Mouse (Mus musculus): ENCODE measurements around the gene Maco1. TPM values are rescaled to one million over a fixed set of nuclear protein-coding genes. Genes with fewer than 3 reads are reported as not detected.

The Maco1 gene
- total RNA-seq, 2 experiments from 2014 or later, result 15.1 to 20.4 TPM

DNA sequence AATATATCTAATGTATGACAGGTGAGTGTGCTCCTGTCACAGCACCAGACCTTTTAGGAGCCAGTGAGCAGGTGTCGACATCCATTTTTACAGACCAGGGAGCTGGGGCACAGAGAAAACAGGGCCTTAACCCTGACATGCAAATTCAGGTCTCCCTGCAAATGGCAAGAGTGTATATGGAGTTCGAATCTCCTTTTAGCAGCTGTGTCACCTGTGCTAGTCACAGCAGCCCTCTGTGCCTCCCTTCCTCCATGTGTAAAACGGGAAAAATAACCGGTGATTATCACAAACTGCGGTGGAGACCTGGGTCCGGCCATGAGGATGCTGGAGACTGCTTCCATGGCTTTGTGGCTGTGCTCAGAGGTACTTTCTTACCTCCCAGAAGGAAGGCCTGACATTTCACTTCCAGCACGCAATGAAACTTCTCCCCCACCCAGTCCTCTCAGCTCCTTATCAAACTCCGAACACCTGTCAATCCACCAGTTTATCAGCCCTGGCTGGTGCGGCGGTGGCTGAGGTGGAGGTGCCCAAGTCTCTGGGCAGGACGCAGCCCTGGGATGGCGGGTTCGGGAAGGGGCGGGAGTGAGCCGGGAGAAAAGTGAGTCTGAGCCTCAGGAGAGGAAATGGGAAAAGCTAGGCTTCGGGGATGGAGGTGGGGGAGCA is 16.1 kb upstream of the Maco1 start:
- Histone ChIP-seq H3K4me3 (no peak overlapping the region), H3K27ac (no peak overlapping the region)
- TF ChIP-seq CTCF (IDR thresholded peaks at IDR 0.05), result no peak
- DNase-seq, result no peak
- intact Hi-C loops (cut with DNase I), result no loop called here

DNA sequence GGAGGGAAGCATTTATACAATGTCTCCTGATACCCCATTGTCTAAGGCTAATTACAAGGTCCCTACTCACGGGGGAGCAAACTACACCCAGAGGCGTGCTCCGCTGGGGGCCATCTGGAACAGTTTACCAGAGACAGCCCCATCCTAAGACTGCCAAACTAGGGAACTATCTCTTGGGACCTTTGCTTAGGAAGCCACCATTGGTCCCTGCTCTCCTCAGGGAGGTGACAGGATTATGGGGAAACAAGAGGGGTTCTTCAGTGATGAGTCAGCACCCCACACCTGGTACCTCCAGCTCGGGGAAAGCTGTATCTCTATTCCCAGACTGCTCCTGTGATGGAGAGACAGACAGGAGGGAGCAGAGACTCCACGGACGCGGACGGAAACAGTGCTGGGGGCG is 15.3 kb upstream of the Maco1 start:
- TF ChIP-seq CTCF (IDR thresholded peaks at IDR 0.05), result no peak
- Histone ChIP-seq H3K4me3 (no peak overlapping the region), H3K27ac (no peak overlapping the region)
- intact Hi-C loops (cut with DNase I), result no loop called here
- no peak for DNase-seq

GRCm38 (mm10) chr4:134868065-134868464 is 14.9 kb upstream of the Maco1 start:
- H3K27ac ChIP-seq, result no peak overlapping the region
- no peak overlapping the region for H3K4me3 ChIP-seq
- TF ChIP-seq CTCF (IDR thresholded peaks at IDR 0.05), result no peak
- intact Hi-C loops (cut with DNase I), result no loop called here
- DNase-seq, result no peak

GRCm38 (mm10) chr4:134867661-134868060 is 14.5 kb upstream of the Maco1 start:
- Histone ChIP-seq H3K4me3 (no peak overlapping the region), H3K27ac (no peak overlapping the region)
- no peak for TF ChIP-seq CTCF (IDR thresholded peaks at IDR 0.05)
- DNase-seq, result no peak
- intact Hi-C loops (cut with DNase I), result no loop called here

DNA sequence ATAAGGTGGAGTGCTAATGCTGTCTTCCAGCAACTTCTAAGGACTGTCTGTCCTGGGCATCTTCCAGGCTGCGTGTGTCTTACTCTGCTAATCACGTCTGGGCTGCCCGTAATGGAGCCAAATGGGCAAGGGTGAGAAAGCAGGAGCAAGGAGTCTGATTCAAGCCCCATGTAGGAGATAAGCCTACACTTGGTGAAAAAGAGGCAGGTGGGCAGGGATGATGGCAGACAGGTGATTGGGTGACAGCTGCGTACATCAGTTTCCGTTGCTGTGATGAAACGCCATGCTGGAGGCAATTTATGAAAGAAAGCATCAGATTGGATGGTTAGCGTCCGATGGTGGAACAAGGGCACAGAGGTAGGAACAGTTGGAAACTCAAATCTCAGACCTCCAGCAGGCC is 14.1 kb upstream of the Maco1 start:
- intact Hi-C loops (cut with DNase I), result no loop called here
- no peak overlapping the region for H3K27ac ChIP-seq
- TF ChIP-seq CTCF (IDR thresholded peaks at IDR 0.05), result no peak
- DNase-seq, result no peak
- H3K4me3 ChIP-seq, result no peak overlapping the region

DNA sequence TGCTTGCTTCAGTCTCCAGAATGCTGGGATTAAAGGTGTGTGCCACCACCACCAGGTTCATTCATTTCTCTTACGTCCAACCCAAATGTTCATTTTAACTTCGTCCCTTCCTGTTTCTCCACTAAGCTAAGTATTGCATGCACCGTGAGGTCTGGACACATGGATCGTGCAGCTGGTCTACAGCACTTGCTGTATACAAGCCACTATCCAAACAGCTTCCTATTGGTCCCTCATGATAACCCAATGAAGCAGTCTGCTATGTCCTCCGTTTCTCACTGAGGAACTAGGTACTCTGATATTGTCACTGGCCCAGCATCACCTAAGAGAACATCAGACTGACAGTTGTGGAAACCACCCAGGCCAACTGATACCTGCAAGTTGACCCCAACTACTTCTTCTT is 12.6 kb upstream of the Maco1 start:
- no peak overlapping the region for H3K27ac ChIP-seq
- intact Hi-C loops (cut with DNase I), result no loop called here
- no peak for TF ChIP-seq CTCF (IDR thresholded peaks at IDR 0.05)
- H3K4me3 ChIP-seq, result no peak overlapping the region
- DNase-seq, result no peak

GRCm38 (mm10) chr4:134865340-134865739 is 12.2 kb upstream of the Maco1 start:
- H3K27ac ChIP-seq, result no peak overlapping the region
- H3K4me3 ChIP-seq, result no peak overlapping the region
- no peak for TF ChIP-seq CTCF (IDR thresholded peaks at IDR 0.05)
- DNase-seq, result no peak
- intact Hi-C loops (cut with DNase I), result no loop called here

DNA sequence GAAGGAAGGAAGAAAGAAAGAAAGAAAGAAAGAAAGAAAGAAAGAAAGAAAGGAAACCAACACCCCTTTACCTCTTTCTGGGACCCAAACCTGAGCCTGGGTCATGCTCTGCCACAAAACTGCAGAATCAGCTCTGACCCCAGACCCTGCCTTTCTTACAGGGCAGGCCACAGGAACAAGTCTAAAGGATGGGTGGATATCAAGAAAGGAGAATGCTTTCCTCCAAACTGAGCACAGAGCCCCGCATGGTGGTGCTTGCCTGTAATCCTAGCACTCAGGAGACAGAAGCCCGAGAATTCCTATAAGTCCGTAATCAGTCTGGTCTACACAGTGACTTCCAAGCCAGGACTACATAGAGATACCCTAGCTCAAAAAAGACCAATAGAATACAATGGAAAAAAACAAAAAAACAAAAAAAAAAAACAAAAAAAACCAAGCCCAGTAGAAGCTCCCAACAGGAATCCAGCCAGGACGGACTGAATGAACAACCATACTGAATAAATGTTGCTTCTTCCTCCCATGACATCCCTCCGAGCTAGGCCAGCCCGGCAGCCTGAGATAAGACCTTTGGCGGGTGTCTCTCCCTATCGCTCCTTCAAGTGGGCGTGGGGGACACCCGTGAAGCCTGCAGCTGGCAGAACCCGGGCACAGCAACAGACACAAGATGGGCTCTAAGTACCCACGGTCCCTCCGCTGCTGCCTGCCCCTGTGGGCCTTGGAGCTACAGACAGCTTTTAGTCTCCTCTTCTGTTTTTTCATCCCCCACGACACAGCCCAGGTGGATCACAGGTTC is 11.0 kb upstream of the Maco1 start, which contains the start of gene Rhd:
TSS of gene Rhd (plus strand) at position 600 of the 793 bp plus-strand sequence.
- no peak for DNase-seq
- Histone ChIP-seq H3K4me3 (no peak within 1 kb of the TSS), H3K27ac (no peak within 1 kb of the TSS)
- TF ChIP-seq CTCF (IDR thresholded peaks at IDR 0.05), result no peak
- intact Hi-C loops (cut with DNase I), result no loop called here

DNA sequence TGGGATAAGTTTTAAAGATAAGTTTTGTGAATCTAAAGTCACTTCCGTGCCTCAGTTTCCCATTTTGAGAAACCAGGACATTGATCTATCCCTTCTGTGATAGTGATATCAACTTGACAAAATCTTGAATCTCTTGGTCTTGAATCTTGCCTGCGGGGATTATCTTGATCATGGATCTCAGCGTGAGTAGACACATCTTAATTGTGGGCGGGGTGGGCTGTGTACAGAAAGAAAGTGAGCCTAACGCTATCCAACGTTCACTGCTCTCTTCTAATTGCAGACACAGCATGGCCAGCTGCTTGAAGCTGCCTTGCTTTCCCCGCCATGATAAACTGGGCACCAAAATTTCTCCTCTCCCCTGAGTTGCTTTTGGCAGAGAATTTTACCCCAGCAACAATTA is 9.9 kb upstream of the Maco1 start:
- H3K27ac ChIP-seq, result no peak overlapping the region
- no peak for DNase-seq
- no peak overlapping the region for H3K4me3 ChIP-seq
- intact Hi-C loops (cut with DNase I), result no loop called here
- no peak for TF ChIP-seq CTCF (IDR thresholded peaks at IDR 0.05)

- intact Hi-C loops (cut with DNase I), result no loop called here
- no peak for TF ChIP-seq CTCF (IDR thresholded peaks at IDR 0.05)
- no peak for DNase-seq
- Histone ChIP-seq H3K4me3 (no peak overlapping the region), H3K27ac (no peak overlapping the region)
Observed at GRCm38 (mm10) chr4:134861884-134862283, 8.7 kb upstream of the Maco1 start.

DNA sequence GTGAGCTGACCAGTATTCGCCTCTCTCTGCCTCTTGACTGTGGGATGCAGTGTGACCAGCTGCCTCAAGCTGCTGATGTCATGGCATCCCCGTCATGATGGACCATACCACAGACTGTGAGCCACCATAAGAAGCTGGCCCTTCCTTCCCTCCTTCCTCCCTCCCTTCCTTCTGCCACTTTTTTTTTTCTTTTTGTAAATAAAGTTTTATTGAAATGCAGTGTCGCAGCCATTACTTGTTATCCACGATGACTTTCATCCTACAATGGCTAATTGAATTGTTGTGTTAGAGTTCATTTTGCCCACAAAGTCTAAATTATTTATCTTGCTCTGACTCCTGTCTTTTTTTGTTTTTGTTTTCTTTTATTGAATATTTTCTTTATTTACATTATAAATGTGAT is 5.3 kb upstream of the Maco1 start:
- no peak overlapping the region for H3K27ac ChIP-seq
- intact Hi-C loops (cut with DNase I), result no loop called here
- TF ChIP-seq CTCF (IDR thresholded peaks at IDR 0.05), result no peak

GRCm38 (mm10) chr4:134856501-134856900 is 3.4 kb upstream of the Maco1 start:
- intact Hi-C loops (cut with DNase I), result no loop called here
- H3K27ac ChIP-seq, result no peak overlapping the region
- no peak for DNase-seq
- no peak overlapping the region for H3K4me3 ChIP-seq
- TF ChIP-seq CTCF (IDR thresholded peaks at IDR 0.05), result no peak

More for the DNA sequence above, 5.3 kb upstream of the Maco1 start:
- no peak overlapping the region for H3K4me3 ChIP-seq
- no peak for DNase-seq

DNA sequence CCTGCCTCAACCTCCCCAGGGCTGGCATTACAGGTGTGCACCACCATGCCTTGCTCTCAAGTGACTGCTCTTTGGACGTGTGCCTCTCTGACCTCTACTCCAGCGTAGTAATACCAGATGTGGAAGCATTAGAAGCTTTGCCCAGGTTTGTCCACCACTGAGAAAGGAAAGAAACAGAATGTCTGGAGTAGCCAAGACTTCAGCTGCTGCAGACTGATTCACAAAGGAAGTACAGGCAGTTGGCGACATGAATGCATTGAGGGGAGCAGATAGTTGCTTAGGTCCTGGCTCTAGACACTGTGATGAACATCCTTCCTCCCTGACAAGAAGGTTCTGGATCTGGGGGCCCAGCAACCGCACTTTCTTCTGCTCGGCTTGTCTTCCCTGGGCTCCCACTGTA is 2.9 kb upstream of the Maco1 start:
- no peak for DNase-seq
- TF ChIP-seq CTCF (IDR thresholded peaks at IDR 0.05), result no peak
- intact Hi-C loops (cut with DNase I), result no loop called here

DNA sequence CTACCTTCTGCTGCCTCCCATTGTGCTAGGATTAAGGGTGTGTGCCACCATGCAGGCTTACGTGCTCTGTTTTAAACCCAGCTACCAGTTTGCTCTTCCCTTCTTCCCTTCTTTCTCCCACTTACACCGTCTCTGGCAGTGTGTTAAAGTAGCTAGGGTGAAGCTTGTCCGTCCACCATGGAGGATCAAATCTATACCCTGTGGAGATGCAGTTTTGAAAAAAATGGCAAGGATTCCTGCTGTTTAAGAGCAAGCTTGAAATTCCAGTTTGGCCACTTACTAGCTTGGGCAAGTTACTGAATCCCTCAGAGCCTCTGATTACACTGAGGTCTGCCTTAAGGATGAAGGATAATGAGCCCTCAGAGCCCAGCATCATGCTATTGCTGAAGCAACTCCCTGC is 2.2 kb upstream of the Maco1 start:
- Histone ChIP-seq H3K27ac (no peak overlapping the region), H3K4me3 (no peak overlapping the region)
- intact Hi-C loops (cut with DNase I), result no loop called here
- no peak for DNase-seq
- TF ChIP-seq CTCF (IDR thresholded peaks at IDR 0.05), result no peak

More for the DNA sequence above, 2.9 kb upstream of the Maco1 start:
- Histone ChIP-seq H3K27ac (no peak overlapping the region), H3K4me3 (no peak overlapping the region)

Measured in gastrocnemius, adult 2 months (tissue).